Mouse (Mus musculus): ENCODE data around the gene Stard10.
A peak's percentile ranks its signal among the peaks of the same experiment; 100 is the strongest.

Gene Stard10

DNA sequence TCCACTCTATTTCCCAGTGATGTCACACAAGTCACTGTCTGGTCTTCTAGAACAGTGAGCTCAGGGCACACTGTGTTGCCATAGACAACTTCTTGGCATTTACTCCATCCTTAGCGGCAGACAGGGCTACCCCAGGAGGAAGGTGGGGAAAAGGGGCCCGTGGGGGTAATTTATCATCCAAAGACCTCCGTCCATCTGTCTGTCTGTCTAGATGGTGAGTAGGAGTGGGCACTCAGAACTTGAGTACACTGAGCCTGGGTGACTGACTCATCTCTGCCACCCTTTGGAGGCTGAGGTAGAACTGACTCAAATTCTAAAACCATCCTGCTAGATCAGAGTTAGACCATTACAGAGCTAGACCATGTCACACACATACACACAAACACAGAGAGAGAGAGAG, at the start of gene Stard10:
TSS of gene Stard10 (plus strand) at position 73 of the 400 bp plus-strand sequence.
- DNase-seq (ENCODE audit: low spot score in 2 of 2): peak in 1 of 2 experiments; percentile 57

DNA sequence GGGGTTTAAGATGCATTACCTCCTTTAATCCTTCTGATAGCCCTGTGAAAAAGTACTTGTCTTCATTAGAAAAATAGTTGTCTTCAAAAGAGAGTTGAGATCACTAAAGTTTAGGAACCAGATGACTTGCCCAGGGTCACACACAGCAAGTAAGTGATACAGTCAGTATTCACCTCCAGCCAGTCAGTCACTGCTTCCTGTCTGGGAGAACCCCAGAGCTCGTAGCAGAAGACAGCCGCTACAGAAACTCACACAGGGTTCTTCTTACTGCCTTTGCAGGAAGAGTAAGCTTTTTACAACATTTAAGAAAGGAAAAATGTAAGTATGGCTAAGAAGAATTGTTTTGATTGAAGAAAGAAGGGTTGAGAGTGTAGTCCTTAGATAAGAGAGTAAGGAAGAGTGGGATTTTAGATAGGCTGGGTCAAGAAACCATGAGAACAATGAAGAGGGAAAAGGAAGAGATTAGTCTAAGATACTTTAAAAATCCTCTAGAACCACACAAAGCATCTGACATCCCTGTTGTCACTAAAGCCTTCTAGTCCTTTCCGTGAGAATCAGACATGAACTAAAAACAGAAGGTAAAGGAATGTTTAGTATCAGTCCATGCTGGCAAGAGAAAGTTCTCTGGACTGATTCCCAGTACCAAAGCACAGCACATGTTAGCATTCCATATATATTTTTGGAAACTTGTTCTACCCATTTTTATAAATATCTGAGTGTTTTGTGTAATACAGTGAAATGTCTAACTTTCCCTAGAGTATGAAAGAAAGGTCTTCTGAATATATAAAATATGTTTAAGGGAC, 49.2 kb upstream of the Stard10 start:
- no peak for DNase-seq (ENCODE audit: low spot score in 2 of 2)

DNA sequence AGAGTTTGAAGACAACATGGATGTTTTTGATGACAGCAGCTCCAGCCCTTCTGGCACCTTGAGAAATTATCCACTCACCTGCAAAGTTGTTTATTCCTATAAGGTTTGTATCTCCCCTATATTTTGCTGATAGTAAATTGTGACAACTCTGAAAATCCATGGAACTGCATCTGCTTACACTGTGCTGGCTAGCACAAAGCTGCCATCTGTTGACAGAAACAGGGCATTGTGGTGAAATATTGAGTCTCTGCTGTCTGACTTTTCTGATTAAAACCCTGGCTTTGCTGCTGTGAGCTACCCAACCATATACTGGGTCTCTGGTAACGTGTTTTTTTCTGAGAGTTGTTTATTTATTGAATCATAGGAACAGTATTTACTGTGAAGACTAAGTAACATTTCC, 45.3 kb upstream of the Stard10 start:
- DNase-seq (ENCODE audit: low spot score in 2 of 2): no peak

DNA sequence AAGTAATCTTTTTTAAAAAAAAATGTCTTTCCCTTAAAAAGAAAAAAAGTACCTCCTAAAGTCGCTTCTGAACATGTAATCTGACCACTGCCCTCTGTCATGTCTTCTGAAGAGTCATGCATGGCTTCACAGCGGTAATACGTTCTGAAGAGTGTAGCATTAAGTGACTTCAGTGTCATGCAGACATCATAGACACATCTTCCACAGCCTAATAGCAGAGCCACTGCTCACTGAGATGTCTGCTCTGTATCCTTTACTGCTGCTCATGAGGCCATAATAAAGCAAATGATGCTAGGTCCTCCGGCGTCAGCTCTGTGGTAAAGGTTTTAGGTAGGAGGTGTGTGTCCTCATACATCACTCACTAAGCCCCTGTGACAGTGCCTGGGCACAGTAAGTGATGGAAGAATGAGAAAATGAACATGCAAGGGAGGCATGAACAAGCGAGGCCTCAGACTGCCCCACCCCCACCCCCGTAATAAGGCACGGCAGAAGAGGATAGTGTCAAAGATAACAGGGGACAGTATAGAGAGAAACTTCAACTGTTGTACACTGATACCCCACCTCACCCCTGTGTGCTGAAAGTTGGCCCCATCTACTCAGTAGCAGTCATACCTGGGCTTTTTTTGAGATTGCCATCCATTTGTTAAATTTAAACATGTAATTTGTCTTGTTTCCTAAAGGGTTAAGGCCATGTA, 44.3 kb upstream of the Stard10 start:
- DNase-seq (ENCODE audit: low spot score in 2 of 2): no peak

DNA sequence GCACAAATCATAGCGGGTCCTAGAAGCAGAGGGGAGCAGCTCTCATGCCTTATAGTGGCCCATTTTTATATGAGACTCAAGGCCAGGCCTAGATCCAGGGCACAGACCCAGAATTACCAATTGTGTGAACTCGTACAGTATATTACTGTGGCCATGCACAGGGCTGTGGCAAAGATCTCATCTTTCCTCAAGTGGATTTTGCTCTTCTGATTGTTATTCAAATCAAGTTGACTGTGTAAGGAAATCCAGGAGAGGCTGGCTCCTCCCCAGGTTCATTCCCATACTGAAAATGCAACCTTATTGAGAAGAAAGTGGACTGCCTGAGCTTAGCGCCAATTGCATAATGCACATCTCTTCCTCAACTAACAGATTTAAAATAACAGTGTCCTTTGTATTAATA, 34.2 kb upstream of the Stard10 start:
- DNase-seq (ENCODE audit: low spot score in 2 of 2): no peak

- no peak for DNase-seq (ENCODE audit: low spot score in 2 of 2)
These were observed 32.4 kb upstream of the Stard10 start for GRCm38 (mm10) chr7:101284504-101284903.

- no peak for DNase-seq (ENCODE audit: low spot score in 2 of 2)
These were observed 30.0 kb upstream of the Stard10 start for GRCm38 (mm10) chr7:101286891-101287290.

- DNase-seq (ENCODE audit: low spot score in 2 of 2): no peak
These were observed 29.1 kb upstream of the Stard10 start for GRCm38 (mm10) chr7:101287820-101288219.

DNA sequence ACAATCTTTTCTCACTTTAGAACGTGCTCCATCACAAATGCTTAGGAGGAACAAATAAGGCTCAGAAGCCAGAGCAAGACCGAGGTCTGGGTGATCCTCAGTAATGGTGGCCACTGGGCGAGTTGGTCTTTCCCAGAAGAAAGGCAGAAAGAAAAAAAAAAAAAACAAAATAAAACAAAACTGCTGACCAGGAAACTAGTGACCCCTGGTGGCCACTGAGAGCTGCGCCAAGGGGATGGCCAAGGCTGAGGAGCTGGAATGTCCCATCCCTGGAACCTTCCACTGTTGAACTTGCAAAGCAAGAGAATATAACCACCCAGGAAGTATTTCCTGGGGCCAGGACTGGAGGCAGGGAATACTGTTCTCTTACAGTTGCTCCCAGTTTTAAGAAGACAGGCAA, 28.4 kb upstream of the Stard10 start:
- DNase-seq (ENCODE audit: low spot score in 2 of 2): peak in 1 of 2 experiments; percentile 35

GRCm38 (mm10) chr7:101290401-101290800, 26.5 kb upstream of the Stard10 start:
- no peak for DNase-seq (ENCODE audit: low spot score in 2 of 2)

- DNase-seq (ENCODE audit: low spot score in 2 of 2): no peak
These were observed 25.7 kb upstream of the Stard10 start for GRCm38 (mm10) chr7:101291211-101291610.

DNA sequence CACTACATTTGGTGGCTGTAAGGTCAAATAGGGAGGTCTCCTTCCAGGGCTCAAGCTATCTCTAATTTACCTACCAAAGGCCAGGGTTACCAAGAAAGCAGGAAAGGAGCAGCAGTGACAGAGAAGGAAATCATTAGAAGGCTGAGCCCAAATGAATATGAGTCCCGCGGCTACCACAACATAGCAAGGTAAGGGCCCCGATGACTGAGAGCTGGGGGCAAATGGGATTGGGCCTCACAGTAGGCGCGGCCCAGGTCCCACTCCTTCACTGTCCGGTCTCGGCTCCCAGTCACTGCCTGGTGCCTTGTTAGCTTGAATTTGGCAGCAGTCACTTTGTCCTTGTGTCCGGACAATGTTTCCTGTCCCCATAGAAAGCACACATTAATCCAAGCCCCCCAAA, 25.2 kb upstream of the Stard10 start:
- no peak for DNase-seq (ENCODE audit: low spot score in 2 of 2)

GRCm38 (mm10) chr7:101292086-101292485, 24.8 kb upstream of the Stard10 start:
- no peak for DNase-seq (ENCODE audit: low spot score in 2 of 2)

GRCm38 (mm10) chr7:101292696-101293095, 24.2 kb upstream of the Stard10 start:
- DNase-seq (ENCODE audit: low spot score in 2 of 2): no peak

GRCm38 (mm10) chr7:101293138-101293537, 23.7 kb upstream of the Stard10 start:
- DNase-seq (ENCODE audit: low spot score in 2 of 2): no peak

GRCm38 (mm10) chr7:101293611-101294010, 23.3 kb upstream of the Stard10 start:
- DNase-seq (ENCODE audit: low spot score in 2 of 2): no peak

DNA sequence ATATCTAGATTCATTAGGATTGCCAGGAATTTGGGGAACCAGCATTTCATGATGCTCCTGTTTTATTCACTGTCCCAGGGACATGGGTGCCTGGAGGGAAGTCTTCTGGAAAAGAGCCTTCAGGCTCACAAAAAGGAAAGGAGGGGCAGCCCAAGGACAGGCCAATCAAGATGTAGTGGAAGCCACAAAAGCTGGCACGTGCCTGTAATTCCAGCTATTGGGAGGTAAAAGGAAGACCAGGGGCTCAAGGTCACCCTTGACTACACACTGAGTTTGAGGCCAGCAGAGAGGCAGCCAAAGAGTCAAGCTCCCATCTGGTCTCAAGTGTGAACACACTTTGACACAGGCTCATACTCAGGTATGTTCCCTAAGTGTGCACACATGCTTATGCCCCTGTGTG, 21.4 kb upstream of the Stard10 start:
- DNase-seq (ENCODE audit: low spot score in 2 of 2): no peak

DNA sequence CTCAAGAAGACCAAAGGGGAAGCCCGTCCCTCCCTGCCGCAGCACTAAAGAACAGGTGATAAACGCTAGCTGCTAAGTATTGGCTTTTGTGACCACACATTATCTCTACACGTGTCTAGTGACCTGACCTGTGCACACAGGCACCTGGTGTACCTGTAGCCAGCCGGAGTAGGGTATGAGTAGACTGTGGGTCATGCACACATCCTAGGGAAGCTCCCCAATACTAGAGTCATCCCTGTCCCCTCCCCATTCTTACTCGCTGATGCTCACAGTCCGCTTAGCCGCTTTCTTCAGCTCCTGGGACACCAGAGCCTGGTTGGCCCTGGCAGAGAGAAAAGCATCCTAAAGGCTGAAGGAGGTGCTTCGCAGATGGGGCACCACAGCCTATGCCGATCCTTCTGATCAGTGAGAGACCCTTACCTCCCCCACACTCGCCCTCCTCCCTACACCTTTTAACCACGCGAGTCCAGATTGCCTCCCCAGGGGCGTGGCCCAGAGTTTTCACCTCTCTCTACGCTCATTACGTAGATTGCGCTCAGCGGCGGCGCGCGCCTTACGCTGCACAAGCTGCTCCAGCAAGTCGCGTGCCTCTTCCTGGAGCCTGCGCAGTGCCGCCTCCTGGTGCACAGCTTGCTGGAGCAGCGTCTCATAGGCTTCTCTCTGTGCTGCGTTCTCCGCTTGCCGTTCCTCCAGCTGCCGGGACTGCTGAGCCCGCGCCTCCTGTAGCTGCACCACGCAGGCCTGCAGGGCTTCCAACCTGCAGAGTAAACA, 20.4 kb upstream of the Stard10 start:
- no peak for DNase-seq (ENCODE audit: low spot score in 2 of 2)

GRCm38 (mm10) chr7:101297023-101297405, 19.9 kb upstream of the Stard10 start:
- no peak for DNase-seq (ENCODE audit: low spot score in 2 of 2)

DNA sequence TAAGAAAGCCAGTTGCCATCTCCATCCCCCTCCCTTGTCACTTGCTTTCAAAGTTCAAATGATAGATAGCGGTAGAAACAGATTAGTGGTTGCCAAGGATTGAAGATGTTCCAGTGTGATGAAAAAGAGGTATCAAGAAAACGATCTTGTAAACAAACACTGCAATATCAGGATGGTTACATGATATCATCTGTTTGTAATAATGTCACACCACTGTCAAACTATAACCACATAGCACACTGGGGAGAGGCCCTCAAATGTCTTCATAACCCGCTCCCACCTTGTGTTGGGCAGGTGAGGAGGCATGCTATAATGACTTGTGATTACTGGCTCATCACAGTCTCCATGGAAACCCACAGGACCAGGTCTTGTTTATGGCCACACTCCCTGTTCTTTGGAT, 18.5 kb upstream of the Stard10 start:
- no peak for DNase-seq (ENCODE audit: low spot score in 2 of 2)

GRCm38 (mm10) chr7:101301361-101301880, 15.5 kb upstream of the Stard10 start:
- DNase-seq (ENCODE audit: low spot score in 2 of 2): peak in 1 of 2 experiments; percentile 54

GRCm38 (mm10) chr7:101301881-101302456, 14.9 kb upstream of the Stard10 start, which contains the start of gene Atg16l2:
Atg16l2 (minus strand) TSS chr7:101302251.
- peak; percentile 98 to 99 for DNase-seq (ENCODE audit: low spot score in 2 of 2)
